Mouse (Mus musculus) limb, embryonic 11.5 days (tissue): ENCODE data around the gene Ahcy. TPM values are rescaled to one million over a fixed set of nuclear protein-coding genes. Genes with fewer than 3 reads are reported as not detected.
"Not testable (repeated sequence)": the region's sequence is repeated elsewhere in the genome, so short reads cannot be mapped to it uniquely, and the experiment has no call there.

Source experiments
- ATAC-seq: fragments of 200-750 bp; cut with Nextera tagmentation; 2 replicates; pipeline ENCODE4 v1.8.0; 2017; ENCODE audit warnings: low read depth; ENCODE audit not compliant: insufficient number of reproducible peaks, low FRiP score, low TSS enrichment
- DNase-seq: peaks from one replicate; pipeline ENCODE4 v3.0.0-alpha.2; 2015; ENCODE audit warnings: low spot score
- H3K27ac ChIP-seq: fragments of 300-500 bp; sonication (generic); replicated peaks from 2 replicates; pipeline ENCODE4 v1.5.1; 2014; ENCODE audit warnings: low read depth, mild to moderate bottlenecking, low read length
- H3K27me3 ChIP-seq: fragments of 300-500 bp; sonication (generic); 2 replicates; pipeline ENCODE4 v1.6.1; 2014; ENCODE audit warnings: mild to moderate bottlenecking, low read length, mixed read lengths; ENCODE audit not compliant: control insufficient read depth, insufficient read depth
- H3K36me3 ChIP-seq: fragments of 300-500 bp; sonication (generic); 2 replicates; pipeline ENCODE4 v1.6.1; 2014; ENCODE audit warnings: mild to moderate bottlenecking, low read length, moderate library complexity, mixed read lengths; ENCODE audit not compliant: control insufficient read depth, insufficient read depth
- H3K4me1 ChIP-seq: fragments of 300-500 bp; sonication (generic); 2 replicates; pipeline ENCODE4 v1.6.1; 2014; ENCODE audit warnings: low read length, mixed read lengths; ENCODE audit not compliant: control insufficient read depth, insufficient read depth
- H3K4me2 ChIP-seq: fragments of 300-500 bp; sonication (generic); 2 replicates; pipeline ENCODE4 v1.6.1; 2014; ENCODE audit warnings: low read depth, mild to moderate bottlenecking, moderate library complexity; ENCODE audit not compliant: severe bottlenecking
- H3K4me3 ChIP-seq: fragments of 300-500 bp; sonication (generic); 2 replicates; pipeline ENCODE4 v1.5.1; 2014; ENCODE audit warnings: low read depth, low read length
- H3K9ac ChIP-seq: fragments of 300-500 bp; sonication (generic); 2 replicates; pipeline ENCODE4 v1.6.1; 2014; ENCODE audit warnings: mild to moderate bottlenecking, low read length
- H3K9me3 ChIP-seq: fragments of 300-500 bp; sonication (generic); 2 replicates; pipeline ENCODE4 v1.6.1; 2016; ENCODE audit warnings: low read length; ENCODE audit not compliant: control insufficient read depth
- WGBS: fragments of 180-500 bp; shearing (Covaris S2); extraction: QIAGEN DNeasy Blood & Tissue Kit; methylation state at CpG from one replicate; pipeline ENCODE4 v1.1.7; 2014; 5-methylcytosine and 5-hydroxymethylcytosine counted together
- polyA plus RNA-seq: library from polyadenylated mRNA; unstranded; fragments of >200 nt; fragmentation: Nextera tagmentation; extraction: Ambion mirVana; gene quantifications from 2 replicates; pipeline ENCODE4 v1.2.1, GENCODE M21; 2014

Gene Ahcy
- polyA plus RNA-seq, 1 experiment from 2014 or later: 127 TPM

- no peaks in the 10 kb centered on the region for H3K27me3 ChIP-seq
- no peak overlapping the region for H3K9ac ChIP-seq
- no peak overlapping the region for H3K4me3 ChIP-seq
- ATAC-seq: no peak
- peaks cover 15% of the 10 kb centered on the region for H3K36me3 ChIP-seq
- WGBS: 63% methylated on average over 1 of the region's 1 CpGs
- no peaks in the 10 kb centered on the region for H3K9me3 ChIP-seq
- no peak overlapping the region for H3K4me2 ChIP-seq
- peaks cover 3% of the 10 kb centered on the region; the same call in 1 of the 2 replicates for H3K4me1 ChIP-seq
- H3K27ac ChIP-seq: no peak overlapping the region
- no peak for DNase-seq
These were observed 16.9 kb downstream of the Ahcy start for GRCm38 (mm10) chr2:155057361-155057760.

DNA sequence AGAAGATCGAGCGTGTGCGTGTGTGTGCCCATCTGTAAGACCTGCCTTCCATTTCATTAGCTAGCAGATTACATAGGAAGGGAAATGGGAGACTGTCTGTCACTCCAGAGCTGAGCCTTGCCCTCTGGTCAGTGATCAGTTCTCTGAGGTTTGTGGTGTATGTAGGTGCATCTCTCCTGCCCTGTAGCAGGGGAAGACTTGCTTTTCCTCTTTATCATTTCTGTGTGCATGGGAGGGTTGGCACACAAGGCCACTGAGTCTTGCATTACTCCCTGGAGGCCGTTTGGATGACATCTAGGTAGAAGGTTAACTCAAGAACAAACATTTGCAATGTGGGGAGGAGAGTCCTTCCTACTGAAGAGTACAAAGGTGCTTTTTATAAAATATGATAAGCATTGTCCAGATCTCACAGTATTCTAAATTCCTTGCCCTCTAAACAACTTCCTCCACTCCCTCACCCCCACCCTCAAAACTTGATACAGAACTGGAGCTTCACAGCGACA lies 18.2 kb downstream of the Ahcy start:
- 88% methylated on average over 5 of the region's 5 CpGs for WGBS

DNA sequence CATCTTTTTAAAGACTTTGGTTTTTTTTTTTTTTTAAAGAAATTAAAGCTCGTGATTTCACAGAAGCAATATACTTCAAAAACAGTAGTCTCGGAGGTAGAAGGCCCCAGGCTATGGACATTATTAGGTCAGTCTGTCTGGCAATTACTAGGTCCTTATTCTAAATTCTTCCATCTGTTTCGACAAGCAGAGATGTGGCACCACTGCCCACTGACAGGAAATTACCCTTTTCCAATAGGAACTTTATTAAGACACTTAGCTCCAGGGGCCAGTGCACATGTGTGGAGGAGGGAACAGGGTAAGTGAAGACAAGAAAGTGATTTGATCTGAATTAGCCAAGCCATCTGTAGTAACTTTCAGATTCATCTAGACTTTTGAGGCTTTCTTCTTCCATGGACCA lies 19.6 kb downstream of the Ahcy start:
- Histone ChIP-seq H3K27me3 (no peaks in the 10 kb centered on the region), H3K9me3 (no peaks in the 10 kb centered on the region), H3K36me3 (peaks cover 5% of the 10 kb centered on the region), H3K27ac (no peak overlapping the region; the same call in 1 of the 2 replicates), H3K4me1 (peaks cover 11% of the 10 kb centered on the region), H3K4me3 (no peak overlapping the region), H3K4me2 (no peak overlapping the region), H3K9ac (no peak overlapping the region)
- peak; percentile 51 for DNase-seq
- ATAC-seq: no peak
- 19% methylated on average over 3 of the region's 3 CpGs for WGBS

More for the DNA sequence above, 18.2 kb downstream of the Ahcy start:
- no peak overlapping the region for H3K9ac ChIP-seq
- H3K4me3 ChIP-seq: no peak overlapping the region
- H3K27ac ChIP-seq: no peak overlapping the region
- no peaks in the 10 kb centered on the region for H3K27me3 ChIP-seq
- peaks cover 5% of the 10 kb centered on the region for H3K4me1 ChIP-seq
- peaks cover 12% of the 10 kb centered on the region for H3K36me3 ChIP-seq
- no peaks in the 10 kb centered on the region for H3K9me3 ChIP-seq
- DNase-seq: no peak
- no peak for ATAC-seq
- H3K4me2 ChIP-seq: no peak overlapping the region

DNA sequence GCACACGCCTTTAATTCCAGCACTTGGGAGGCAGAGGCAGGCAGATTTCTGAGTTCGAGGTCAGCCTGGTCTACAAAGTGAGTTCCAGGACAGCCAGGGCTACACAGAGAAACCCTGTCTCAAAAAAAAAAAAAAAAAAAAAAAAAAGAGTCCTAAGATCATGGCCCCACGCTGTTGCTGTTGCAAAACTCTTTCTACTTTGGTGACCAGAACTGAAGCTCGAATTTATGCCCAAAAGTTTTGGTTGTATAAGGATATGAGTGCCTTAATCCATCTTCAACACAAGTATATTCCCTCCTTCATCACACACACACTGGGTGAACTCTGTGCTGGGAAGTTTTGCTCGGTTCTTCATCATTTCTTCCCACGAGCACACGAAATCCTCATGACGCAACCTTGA lies 20.8 kb downstream of the Ahcy start:
- H3K4me1 ChIP-seq: peaks cover 11% of the 10 kb centered on the region
- not testable (repeated sequence) for ATAC-seq

DNA sequence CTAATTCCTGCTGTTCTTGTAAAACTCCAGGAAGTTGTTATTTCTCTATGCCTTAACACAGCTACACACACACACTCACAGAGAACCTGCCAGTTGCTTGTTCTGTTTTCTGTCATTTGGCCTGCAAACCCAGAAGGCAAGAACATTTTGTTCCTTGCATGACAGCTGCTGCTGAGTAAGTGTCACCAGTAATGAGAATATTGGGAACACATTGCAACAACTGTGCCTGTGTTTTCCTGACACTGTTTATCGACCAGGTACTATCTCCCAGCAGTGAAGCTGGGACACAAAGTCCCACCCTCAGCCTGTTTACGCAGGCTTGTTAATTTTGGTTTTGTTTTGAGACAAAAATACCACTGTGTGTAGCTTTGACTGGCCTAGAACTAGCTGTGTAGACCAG lies 21.6 kb downstream of the Ahcy start:
- no peak overlapping the region for H3K4me2 ChIP-seq
- no peaks in the 10 kb centered on the region for H3K9me3 ChIP-seq
- no peaks in the 10 kb centered on the region for H3K36me3 ChIP-seq
- no peak overlapping the region for H3K4me3 ChIP-seq
- no peaks in the 10 kb centered on the region for H3K27me3 ChIP-seq
- H3K9ac ChIP-seq: no peak overlapping the region
- peaks cover 15% of the 10 kb centered on the region for H3K4me1 ChIP-seq
- WGBS: 47% methylated on average over 2 of the region's 2 CpGs
- ATAC-seq (no peak), DNase-seq (no peak)
- no peak overlapping the region for H3K27ac ChIP-seq

More for the DNA sequence above, 20.8 kb downstream of the Ahcy start:
- not testable (repeated sequence) for H3K36me3 ChIP-seq, H3K9ac ChIP-seq, H3K4me2 ChIP-seq, DNase-seq, H3K4me3 ChIP-seq, H3K27ac ChIP-seq, H3K9me3 ChIP-seq, H3K27me3 ChIP-seq
- 96% methylated on average over 8 of the region's 8 CpGs for WGBS

DNA sequence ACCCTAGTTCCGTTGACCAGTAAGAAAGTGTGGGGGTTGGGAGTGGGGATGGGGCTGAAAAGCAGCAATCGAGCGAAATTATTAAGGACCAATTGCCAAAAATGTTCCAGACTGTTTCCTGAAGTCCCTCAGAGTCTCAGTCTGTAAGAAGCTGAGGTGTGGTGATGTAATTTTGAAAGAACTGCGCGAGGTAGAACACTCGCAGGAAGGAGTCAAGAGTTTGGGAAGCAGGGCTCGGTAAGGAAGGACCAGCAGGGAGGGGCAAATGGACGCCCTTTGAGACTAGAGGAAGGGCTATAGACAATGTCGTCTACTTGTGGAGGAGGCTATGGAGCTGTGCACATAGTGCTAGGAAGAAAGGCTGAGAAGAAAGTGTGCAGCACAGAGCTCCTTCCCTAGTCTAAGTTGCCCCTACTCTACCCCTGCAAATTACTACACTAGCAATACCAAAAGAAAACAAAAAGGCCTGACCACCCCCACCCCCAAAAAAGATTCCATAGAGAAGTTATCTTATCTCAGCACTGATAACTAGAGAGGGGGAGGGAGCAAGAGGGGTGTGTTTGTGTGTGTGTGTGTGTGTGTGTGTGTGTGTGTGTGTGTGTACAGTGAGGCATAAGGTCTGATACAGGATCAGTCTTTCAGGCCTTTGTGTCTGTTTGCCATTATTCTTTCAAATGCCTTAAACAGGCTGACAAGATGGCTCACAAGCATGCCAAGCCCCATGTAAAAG lies 22.5 kb downstream of the Ahcy start:
- Histone ChIP-seq H3K9ac (peak overlapping the region; percentile 14; the same call in 1 of the 2 replicates), H3K27me3 (no peaks in the 10 kb centered on the region), H3K27ac (peak overlapping the region; percentile 45; the same call in 1 of the 2 replicates), H3K9me3 (no peaks in the 10 kb centered on the region), H3K4me3 (peak overlapping the region; percentile 44; the same call in 1 of the 2 replicates), H3K4me2 (peak overlapping the region; percentile 53), H3K36me3 (no peaks in the 10 kb centered on the region), H3K4me1 (peaks cover 20% of the 10 kb centered on the region)
- ATAC-seq: no peak
- no peak for DNase-seq
- 31% methylated on average over 9 of the region's 9 CpGs for WGBS

DNA sequence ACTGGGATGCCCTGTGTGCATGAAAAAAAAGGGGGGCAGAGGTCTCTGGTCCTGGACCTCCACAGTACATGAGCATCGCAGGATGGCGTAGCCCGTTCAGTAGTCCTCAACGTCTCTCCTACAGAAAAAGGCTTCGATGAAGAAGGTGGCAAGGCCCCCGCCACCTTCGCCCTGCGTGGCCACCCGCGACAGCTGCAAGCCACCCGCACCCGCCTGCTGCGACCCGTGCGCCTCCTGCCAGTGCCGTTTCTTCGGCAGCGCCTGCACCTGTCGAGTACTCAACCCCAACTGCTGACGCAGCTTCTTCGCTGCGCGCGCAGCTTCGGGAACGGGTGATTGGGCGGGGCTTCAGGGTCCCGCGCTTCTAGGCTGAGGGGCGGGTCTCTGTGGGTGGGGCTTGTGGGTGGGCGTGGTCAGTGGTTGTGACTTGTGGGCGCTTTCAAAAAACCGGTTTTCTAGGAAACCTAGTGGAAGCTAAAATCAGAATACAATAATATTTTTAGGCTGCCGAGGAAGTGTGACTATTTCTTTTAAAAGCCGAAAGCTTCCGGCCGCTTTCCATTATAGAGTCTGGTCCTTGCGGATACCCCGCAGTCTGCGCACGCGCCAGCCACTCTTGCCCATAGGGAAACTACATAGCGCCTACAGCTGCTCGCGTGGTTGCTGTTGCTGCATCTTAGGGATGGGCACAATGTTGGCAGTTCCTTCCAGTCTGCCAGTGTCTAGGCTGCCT lies 23.6 kb downstream of the Ahcy start:
- DNase-seq: peak; percentile 97
- 1% methylated on average over 45 of the region's 45 CpGs for WGBS
- Histone ChIP-seq H3K9me3 (no peaks in the 10 kb centered on the region), H3K36me3 (no peaks in the 10 kb centered on the region), H3K27ac (0 out of 2 replicates have a peak overlapping the region, but pooled peaks have one; percentile 23), H3K4me3 (peak overlapping the region; percentile 44), H3K27me3 (no peaks in the 10 kb centered on the region), H3K4me1 (peaks cover 20% of the 10 kb centered on the region), H3K4me2 (peak overlapping the region; percentile 75), H3K9ac (peak overlapping the region; percentile 47)
- peak; percentile 86 for ATAC-seq

DNA sequence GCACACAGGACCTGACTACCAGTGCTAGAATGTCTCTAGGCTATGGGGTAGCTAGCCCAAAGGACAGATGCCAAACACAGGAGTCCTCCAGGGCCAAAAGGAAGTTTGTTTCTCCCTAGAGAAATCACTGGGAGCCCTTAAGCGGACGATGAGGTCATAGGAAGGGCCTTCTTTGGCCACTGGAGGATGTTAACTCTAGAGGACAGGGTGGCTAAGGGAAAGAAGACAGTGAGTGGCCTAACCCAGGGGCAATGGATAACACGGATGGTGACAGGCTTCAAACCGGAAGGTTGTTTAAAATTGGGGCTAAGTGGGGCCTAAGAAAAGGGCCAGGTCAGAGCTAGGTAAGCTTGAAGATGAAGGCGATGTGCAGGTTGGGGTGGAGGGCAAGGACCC lies 24.2 kb downstream of the Ahcy start:
- no peaks in the 10 kb centered on the region for H3K9me3 ChIP-seq
- H3K27ac ChIP-seq: 0 out of 2 replicates have a peak overlapping the region, but pooled peaks have one; percentile 23
- H3K4me2 ChIP-seq: peak overlapping the region; percentile 75
- WGBS: 20% methylated on average over 5 of the region's 5 CpGs
- no peaks in the 10 kb centered on the region for H3K36me3 ChIP-seq
- H3K4me1 ChIP-seq: peaks cover 20% of the 10 kb centered on the region
- H3K9ac ChIP-seq: peak overlapping the region; percentile 47; the same call in 1 of the 2 replicates
- peak overlapping the region; percentile 44 for H3K4me3 ChIP-seq
- ATAC-seq (no peak), DNase-seq (no peak)
- H3K27me3 ChIP-seq: no peaks in the 10 kb centered on the region
